Mouse (Mus musculus) heart, postnatal 25 days (tissue): ENCODE data around the gene Mfsd9. TPM values are rescaled to one million over a fixed set of nuclear protein-coding genes. Genes with fewer than 3 reads are reported as not detected.

Source experiments
- DNase-seq: peaks from one replicate; pipeline ENCODE4 v3.0.0; 2022; ENCODE audit warnings: low spot score
- intact Hi-C: fragments of 180-260 bp; cut with DNase I; formaldehyde crosslinking; loops from one replicate; pipeline ENCODE4 v1.15.1; 2025
- total RNA-seq, 2 experiments: library from RNA; stranded (reverse); gene quantifications; 2 replicates each; pipeline ENCODE4 v1.2.3; 2021

Mfsd9 gene
- total RNA-seq, 2 experiments from 2014 or later, result 0.70 to 0.83 TPM

DNA sequence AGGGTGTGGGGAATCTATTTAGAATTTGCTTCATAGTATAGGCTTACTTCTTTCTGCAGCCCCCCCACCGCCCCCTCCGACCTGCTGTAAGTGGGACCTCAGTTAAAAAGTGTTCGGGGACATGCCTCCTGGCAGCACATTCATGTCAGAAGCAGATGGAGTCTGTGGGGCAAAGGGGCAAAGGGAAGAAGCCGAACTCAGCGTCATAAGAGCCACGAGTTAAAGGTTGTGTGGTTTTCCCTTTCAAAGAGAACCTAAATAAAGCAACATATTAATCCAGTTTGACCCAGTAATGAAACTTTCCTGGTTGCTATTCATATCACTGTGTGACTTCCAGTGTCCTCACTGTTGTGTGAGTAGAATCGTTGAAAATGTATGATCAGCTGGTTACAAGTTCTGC lies 63.1 kb downstream of the Mfsd9 start:
- no peak for DNase-seq
- intact Hi-C loops, result no loop called here

DNA sequence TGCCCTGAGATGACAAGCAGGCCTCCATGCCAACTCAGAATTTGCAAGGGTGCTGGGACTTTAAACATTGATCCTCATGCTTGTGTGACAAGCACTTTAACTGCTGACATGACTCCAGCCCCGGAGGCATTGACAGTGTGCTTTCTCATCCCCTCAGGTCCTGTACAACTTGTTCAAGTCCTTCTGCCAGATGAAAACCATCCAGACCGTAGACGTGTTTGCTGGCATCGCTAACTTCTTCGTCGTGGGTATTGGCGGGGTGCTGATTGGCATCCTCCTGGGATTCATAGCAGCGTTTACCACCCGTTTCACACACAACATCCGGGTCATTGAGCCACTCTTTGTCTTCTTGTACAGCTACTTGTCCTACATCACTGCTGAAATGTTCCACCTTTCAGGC lies 64.4 kb downstream of the Mfsd9 start:
- intact Hi-C loops, result no loop called here
- no peak for DNase-seq

Other genes with a start within 250 kb of the Mfsd9 start
- not detected for gene Slc9a4, start 210.6 kb downstream of the Mfsd9 start, total RNA-seq
- gene Slc9a2, start 110.1 kb downstream of the Mfsd9 start, total RNA-seq, result 1 to 10 TPM; 1.0 to 1.2 TPM
- gene Tmem182, start 14.9 kb upstream of the Mfsd9 start, total RNA-seq, result 100 to 1,000 TPM; 141 to 153 TPM